Mouse (Mus musculus): ENCODE measurements around the gene Bdkrb1. TPM values are rescaled to one million over a fixed set of nuclear protein-coding genes. Genes with fewer than 3 reads are reported as not detected.

The Bdkrb1 gene
- polyA plus RNA-seq, 1 experiment, result not detected

DNA sequence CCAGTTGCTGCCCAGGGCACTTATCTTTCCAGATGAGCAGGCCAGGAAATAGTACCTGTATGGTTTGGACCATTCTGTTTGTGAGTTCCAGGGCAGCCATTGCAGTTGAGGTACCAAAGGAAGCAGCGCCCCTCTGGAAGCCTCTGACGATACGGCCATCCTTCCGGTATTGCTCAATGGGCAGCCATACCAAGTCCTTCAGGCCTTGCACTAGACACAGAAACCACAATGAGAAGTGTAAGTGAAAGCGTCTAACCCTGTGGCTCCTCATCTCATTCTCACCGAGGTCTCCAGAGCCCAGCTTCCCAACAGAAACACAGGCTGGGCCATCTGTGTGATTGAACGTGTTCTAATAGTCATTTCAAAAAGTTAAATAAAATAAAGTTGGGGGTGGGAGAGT is 19.2 kb downstream of the Bdkrb1 start:
- TF ChIP-seq POLR2A (IDR thresholded peaks at IDR 0.05; ENCODE audit: low read depth, low read length), result no peak
- TF ChIP-seq CTCF (IDR thresholded peaks at IDR 0.05; ENCODE audit: borderline replicate concordance, insufficient read depth, low read length), result no peak
- no peak overlapping the region for H3K4me3 ChIP-seq (ENCODE audit: insufficient read depth, low read length)
- H3K4me1 ChIP-seq (ENCODE audit: control insufficient read depth, insufficient read depth, low read length), result no peaks in the 10 kb centered on the region
- no peak overlapping the region for H3K27ac ChIP-seq (ENCODE audit: insufficient read depth, low read length)

DNA sequence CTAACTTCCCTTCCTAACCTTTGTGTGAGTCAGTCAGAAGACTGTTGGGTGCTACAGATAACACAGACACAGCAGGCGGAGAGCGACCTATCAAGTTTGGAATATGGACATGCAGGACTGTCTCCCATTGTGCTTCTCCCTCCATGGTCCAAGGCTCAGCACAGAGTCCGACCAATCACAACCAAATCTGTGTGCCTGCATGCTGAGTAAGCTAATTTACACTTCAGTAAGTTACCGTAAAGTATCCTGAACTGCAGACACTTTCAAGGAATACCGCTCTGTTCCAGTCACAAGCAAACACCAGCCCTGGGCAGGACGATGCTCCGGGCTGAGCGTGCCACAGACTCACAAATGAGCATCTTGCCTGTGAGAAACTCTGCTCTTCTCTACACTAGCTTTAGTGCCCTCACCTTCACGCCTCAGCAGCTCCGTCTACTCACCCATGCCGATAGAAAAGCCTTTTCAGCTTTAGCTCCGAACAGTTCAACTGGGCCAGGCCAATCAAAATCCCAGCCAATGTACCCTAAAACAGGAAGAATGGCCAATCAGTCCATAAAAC is 20.2 kb downstream of the Bdkrb1 start:
- H3K27ac ChIP-seq (ENCODE audit: insufficient read depth, low read length), result no peak overlapping the region
- no peaks in the 10 kb centered on the region for H3K4me1 ChIP-seq (ENCODE audit: control insufficient read depth, insufficient read depth, low read length)
- no peak overlapping the region for H3K4me3 ChIP-seq (ENCODE audit: insufficient read depth, low read length)
- no peak for TF ChIP-seq CTCF (IDR thresholded peaks at IDR 0.05; ENCODE audit: borderline replicate concordance, insufficient read depth, low read length)
- TF ChIP-seq POLR2A (IDR thresholded peaks at IDR 0.05; ENCODE audit: low read depth, low read length), result no peak

DNA sequence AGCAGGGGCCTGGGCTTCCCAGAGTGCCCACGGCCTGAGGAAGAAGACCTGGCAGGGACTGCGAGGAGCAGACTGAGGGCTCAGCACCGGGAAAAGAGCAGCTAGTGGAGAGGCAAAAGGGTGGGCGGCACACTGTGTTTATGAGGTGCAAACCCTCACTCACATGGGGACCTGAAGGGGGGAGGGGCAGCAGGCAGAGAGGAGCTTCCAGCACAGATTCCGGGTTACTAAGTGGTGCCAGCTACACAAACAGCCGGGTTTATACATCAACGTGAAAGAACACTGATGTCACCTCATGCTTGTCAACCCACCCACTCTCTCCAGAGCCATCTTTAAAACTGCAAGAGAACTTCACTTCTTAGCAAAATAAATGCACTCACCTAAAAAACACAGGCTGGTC is 22.9 kb downstream of the Bdkrb1 start:
- Histone ChIP-seq H3K27ac (ENCODE audit: insufficient read depth, low read length) (no peak overlapping the region), H3K4me1 (ENCODE audit: control insufficient read depth, insufficient read depth, low read length) (no peaks in the 10 kb centered on the region)

DNA sequence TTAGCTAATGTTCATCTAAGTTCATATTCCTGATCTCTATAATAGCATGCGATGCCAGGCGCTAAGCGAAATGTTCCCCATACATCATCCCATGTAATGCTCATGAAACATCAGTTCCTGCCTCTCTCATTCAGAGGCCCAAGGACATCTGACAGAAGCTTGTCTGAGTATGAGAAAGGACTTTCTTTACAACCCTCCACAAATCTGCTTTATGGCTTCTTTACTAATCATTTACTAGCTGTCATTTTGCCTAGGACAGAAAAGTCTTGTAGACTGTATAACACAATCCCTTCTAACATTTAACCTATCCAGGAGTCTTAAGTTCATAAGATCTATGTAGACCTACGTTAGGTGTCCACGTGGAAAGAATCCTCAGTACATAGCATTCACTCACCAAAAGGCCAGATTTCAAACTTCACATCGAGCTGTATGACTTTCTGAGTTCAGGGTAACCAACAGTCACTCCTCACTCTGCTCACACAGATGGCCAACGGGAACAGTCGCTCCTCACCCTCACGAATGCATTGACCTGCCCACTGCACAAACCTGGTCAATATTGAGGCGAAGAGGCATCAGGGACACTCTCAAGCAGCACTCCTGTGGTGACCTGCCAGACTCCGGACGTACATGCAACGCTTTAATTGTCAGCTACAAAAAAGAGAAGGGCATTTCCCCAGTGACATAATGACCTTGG is 31.6 kb downstream of the Bdkrb1 start:
- H3K4me1 ChIP-seq (ENCODE audit: control insufficient read depth, insufficient read depth, low read length), result no peaks in the 10 kb centered on the region
- H3K27ac ChIP-seq (ENCODE audit: insufficient read depth, low read length), result no peak overlapping the region
- no peak overlapping the region for H3K4me3 ChIP-seq (ENCODE audit: insufficient read depth, low read length)
- TF ChIP-seq CTCF (IDR thresholded peaks at IDR 0.05; ENCODE audit: borderline replicate concordance, insufficient read depth, low read length) (no peak), POLR2A (IDR thresholded peaks at IDR 0.05; ENCODE audit: low read depth, low read length) (no peak)

More for the DNA sequence above, 22.9 kb downstream of the Bdkrb1 start:
- no peak for TF ChIP-seq CTCF (IDR thresholded peaks at IDR 0.05; ENCODE audit: borderline replicate concordance, insufficient read depth, low read length)
- TF ChIP-seq POLR2A (IDR thresholded peaks at IDR 0.05; ENCODE audit: low read depth, low read length), result no peak
- H3K4me3 ChIP-seq (ENCODE audit: insufficient read depth, low read length), result no peak overlapping the region

DNA sequence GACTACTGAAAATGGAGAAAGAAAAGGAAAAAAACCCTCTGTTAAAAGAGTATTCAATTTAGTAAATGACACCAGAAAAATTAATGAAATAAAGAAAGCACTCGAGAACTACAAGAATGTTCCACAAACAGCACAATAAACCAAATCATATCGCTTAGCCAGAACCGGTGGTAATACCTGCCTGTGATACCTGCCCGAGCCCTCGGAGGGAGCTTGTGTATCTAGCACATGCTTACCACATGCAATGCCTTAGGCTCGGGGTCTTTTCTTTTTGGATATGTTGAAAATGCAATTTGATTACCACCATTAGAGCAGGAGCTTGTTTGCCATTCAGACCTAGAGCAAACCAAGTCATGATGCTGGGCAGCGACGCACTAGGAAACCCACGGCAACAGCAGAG is 33.7 kb downstream of the Bdkrb1 start:
- no peak for TF ChIP-seq POLR2A (IDR thresholded peaks at IDR 0.05; ENCODE audit: low read depth, low read length)
- no peak for TF ChIP-seq CTCF (IDR thresholded peaks at IDR 0.05; ENCODE audit: borderline replicate concordance, insufficient read depth, low read length)
- H3K4me1 ChIP-seq (ENCODE audit: control insufficient read depth, insufficient read depth, low read length), result no peaks in the 10 kb centered on the region
- no peak overlapping the region for H3K4me3 ChIP-seq (ENCODE audit: insufficient read depth, low read length)
- no peak overlapping the region for H3K27ac ChIP-seq (ENCODE audit: insufficient read depth, low read length)

DNA sequence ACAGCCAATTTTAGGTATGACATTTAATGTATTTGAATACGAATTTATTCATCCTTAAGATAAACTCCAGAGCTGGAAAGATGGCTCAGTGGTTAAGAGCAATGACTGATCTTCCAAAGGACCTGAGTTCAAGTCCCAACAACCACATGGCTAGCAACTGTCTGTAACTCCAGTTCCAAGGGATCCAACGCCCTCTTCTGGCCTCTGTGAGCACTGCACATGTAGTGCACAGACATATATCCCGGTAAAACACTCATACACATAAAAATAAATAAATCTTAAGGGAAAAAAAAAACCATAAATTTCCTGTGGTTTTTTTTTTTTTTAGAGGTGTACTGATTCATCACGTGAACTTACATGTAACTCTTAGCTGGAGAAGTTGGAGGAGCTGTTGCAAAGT is 34.7 kb downstream of the Bdkrb1 start:
- Histone ChIP-seq H3K4me1 (ENCODE audit: control insufficient read depth, insufficient read depth, low read length) (no peaks in the 10 kb centered on the region), H3K4me3 (ENCODE audit: insufficient read depth, low read length) (no peak overlapping the region), H3K27ac (ENCODE audit: insufficient read depth, low read length) (no peak overlapping the region)
- TF ChIP-seq POLR2A (IDR thresholded peaks at IDR 0.05; ENCODE audit: low read depth, low read length) (no peak), CTCF (IDR thresholded peaks at IDR 0.05; ENCODE audit: borderline replicate concordance, insufficient read depth, low read length) (no peak)

DNA sequence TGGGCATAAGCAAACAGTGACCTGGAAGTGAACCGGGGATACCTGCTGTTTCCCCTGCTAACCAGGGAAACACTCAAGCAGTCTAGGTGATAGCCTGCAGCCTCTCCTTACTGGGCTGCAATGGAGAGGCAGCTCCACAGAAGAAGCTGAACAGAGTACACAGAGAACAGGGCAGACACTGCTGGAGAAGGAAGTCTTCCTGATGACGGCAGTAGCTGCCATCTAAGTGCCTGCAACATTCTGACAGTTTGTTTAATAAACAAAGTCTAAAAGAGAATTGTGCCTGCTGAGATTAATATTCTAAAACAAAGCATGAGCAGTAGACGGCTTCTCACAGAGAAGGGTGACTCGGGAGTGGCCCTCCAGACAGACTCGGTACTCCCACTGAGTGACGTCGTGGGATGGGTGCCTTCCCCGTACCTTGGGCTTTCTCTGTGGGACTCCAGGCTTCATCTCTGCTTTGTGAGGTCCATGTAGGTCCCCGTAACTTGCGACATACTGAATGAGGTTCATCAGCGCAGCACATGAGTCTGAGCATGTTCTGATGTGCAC is 40.0 kb downstream of the Bdkrb1 start:
- no peak overlapping the region for H3K4me3 ChIP-seq (ENCODE audit: insufficient read depth, low read length)

More for the DNA sequence above, 40.0 kb downstream of the Bdkrb1 start:
- TF ChIP-seq CTCF (IDR thresholded peaks at IDR 0.05; ENCODE audit: borderline replicate concordance, insufficient read depth, low read length) (no peak), POLR2A (IDR thresholded peaks at IDR 0.05; ENCODE audit: low read depth, low read length) (no peak)
- Histone ChIP-seq H3K27ac (ENCODE audit: insufficient read depth, low read length) (no peak overlapping the region), H3K4me1 (ENCODE audit: control insufficient read depth, insufficient read depth, low read length) (no peaks in the 10 kb centered on the region)

Other genes starting within 250 kb of the Bdkrb1 start
- gene D430019H16Rik, start 149.2 kb upstream of the Bdkrb1 start, polyA plus RNA-seq (2011; ENCODE audit: insufficient read length, low read depth, missing spikeins), result 0.33 and 2.2 TPM in 2 replicates
- 0.58 and 0.90 TPM in 2 replicates for gene Bdkrb2, start 39.9 kb upstream of the Bdkrb1 start, polyA plus RNA-seq (2011; ENCODE audit: insufficient read length, low read depth, missing spikeins)
- 27.7 and 31.4 TPM in 2 replicates for gene Gskip, start 81.7 kb downstream of the Bdkrb1 start, polyA plus RNA-seq (2011; ENCODE audit: insufficient read length, low read depth, missing spikeins)
- gene Atg2b, start 82.1 kb downstream of the Bdkrb1 start, polyA plus RNA-seq (2011; ENCODE audit: insufficient read length, low read depth, missing spikeins), result 24.5 and 25.9 TPM in 2 replicates
- gene Ak7, start 102.9 kb downstream of the Bdkrb1 start, polyA plus RNA-seq (2011; ENCODE audit: insufficient read length, low read depth, missing spikeins), result 0.16 TPM in 1 of 2 replicates, not detected in the other
- 180 and 214 TPM in 2 replicates for gene Papola, start 181.6 kb downstream of the Bdkrb1 start, polyA plus RNA-seq (2011; ENCODE audit: insufficient read length, low read depth, missing spikeins)